Mouse (Mus musculus): ENCODE data around the gene Agap2. TPM values are rescaled to one million over a fixed set of nuclear protein-coding genes. Genes with fewer than 3 reads are reported as not detected.
"Not testable (repeated sequence)": the region's sequence is repeated elsewhere in the genome, so short reads cannot be mapped to it uniquely, and the experiment has no call there.

The Agap2 gene
- total RNA-seq, 2 experiments from 2014 or later: 3.8 to 51.8 TPM

- ATAC-seq (replicated peaks; ENCODE audit: low FRiP score, poor library complexity, severe bottlenecking): no peak
These were observed 16.4 kb upstream of the Agap2 start for GRCm38 (mm10) chr10:127058708-127059107.

DNA sequence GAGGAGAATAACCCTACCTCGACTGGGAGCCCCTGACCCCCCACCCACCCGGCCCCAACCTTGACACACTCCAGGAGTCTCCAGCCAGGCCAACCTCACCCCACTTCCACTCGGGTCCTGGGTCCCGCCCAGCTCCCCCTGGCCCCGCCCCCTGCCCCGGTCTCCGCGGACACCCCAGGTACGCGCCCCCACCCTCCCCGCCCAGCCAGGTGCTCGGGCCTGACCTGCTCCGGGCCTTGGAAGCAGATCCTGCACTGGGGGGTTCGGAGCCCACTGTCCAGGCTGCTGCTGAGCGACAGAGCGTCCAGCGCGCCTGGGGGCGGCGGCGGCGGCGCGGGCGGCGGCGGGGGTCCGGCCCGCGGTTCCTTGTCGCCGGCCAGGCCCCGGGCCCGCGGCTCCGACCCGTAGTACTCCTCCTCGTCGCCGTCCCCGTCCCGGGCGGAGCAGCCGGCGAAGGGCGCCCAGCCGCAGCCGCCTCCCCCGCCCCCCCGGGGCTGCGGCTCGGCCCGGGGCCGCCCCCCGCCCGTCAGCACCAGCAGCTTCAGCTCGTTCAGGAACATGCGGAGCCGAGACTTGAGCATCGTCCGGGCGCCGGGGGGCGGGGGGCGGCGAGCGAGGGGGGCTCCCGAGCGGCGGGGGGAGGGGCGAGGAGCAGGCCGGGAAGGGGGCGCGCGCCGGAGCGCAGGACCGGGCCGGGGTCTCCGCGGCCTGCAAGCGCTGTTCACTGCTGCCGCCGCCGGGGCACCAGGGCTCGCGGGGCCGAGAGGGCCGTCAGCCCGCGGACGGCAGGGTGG lies 15.7 kb upstream of the Agap2 start:
- no peak for ATAC-seq (replicated peaks; ENCODE audit: low FRiP score, poor library complexity, severe bottlenecking)

DNA sequence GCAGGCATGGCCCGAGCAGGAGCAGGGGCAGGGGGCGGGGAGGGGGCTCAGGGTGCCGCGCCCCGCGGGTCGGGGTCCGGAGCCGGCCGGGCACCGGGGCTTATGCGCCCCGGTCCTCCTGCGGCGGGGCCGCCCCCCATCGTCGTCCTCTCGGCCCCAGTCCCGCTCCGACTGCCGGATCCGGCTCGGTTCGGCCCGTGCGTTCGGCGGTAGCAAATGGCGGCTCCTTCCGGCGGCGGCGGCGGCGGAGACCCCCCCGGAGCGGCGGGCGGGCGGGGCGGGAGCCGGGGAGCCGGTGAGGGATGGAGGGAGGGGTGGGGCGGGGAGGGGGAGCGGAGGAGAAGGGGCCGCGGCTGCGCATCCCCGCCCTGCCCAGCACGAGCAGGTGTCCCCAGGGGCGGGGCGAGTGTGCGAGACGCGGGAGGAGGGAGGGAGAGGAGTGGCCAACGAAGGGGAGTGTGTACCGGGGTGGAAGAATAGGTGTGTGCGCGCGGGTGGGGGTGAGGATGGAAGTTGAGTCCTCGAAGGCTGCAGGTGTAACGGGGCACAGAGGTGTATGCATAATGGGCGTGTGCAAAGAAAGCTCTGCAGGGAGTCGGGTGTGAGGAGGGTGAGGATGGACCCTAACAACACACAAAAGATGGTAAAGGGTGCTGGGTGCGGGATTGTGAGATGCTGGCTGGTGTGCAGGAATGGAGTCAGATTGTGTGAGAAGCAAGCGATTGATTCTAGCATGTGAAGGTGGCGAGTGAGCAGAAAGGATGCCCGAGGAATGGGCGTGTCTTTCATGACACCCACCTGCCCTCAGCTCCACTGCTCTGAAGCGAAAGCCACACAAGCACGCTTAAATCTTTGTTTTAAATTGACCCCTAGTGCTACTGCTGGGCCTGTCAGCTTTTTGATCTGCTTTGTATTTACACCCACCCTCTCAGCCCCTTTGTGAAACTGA lies 14.8 kb upstream of the Agap2 start, which contains the start of gene March9:
Gene March9, minus strand, starts transcription at position 217 of the 949 bp plus-strand sequence.
- ATAC-seq (replicated peaks; ENCODE audit: low FRiP score, poor library complexity, severe bottlenecking): no peak

DNA sequence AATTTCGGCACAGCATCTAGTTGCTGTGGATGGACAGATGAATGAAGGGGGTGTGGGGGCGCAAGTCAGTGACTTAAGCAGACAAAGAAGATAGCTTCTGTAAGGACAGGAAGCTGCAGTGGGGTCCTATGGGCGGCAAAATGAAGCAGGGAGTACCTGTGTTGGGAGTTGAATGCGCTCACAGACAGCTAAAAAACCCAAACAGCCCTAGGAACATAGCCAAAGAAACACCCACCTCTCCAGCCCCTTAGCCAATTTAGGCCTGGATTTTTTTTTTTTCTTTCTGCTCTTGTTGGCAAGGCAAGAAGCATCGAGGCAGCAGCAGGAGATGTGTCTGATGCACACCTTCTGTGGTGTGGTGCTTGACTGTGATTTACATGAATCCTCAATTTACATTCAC lies 14.0 kb upstream of the Agap2 start:
- ATAC-seq (replicated peaks; ENCODE audit: low FRiP score, poor library complexity, severe bottlenecking): no peak

- ATAC-seq (replicated peaks; ENCODE audit: low FRiP score, poor library complexity, severe bottlenecking): no peak
These were observed 13.6 kb upstream of the Agap2 start for GRCm38 (mm10) chr10:127061513-127061912.

GRCm38 (mm10) chr10:127062101-127062500 lies 13.0 kb upstream of the Agap2 start:
- ATAC-seq (replicated peaks; ENCODE audit: low FRiP score, poor library complexity, severe bottlenecking): not testable (repeated sequence)

DNA sequence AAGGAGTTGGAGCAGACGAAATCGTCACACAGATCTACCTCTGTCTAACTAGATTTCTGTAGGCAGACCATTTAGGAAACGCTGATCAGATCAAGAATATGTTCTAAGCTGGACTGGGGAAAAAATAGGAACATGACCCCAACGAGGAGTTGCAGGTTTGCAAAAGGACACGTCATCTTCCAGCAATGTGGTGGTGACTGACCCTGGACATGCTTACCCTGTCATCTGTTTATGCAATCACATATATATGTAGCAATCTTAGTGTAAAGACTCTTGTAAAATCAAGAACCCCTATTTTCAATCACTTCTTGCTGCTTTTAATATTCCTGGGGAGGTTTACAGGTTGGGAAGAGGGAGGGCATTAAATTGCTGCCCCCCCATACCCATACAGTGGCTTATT lies 12.6 kb upstream of the Agap2 start:
- no peak for ATAC-seq (replicated peaks; ENCODE audit: low FRiP score, poor library complexity, severe bottlenecking)

- peak; percentile 86 for ATAC-seq (replicated peaks; ENCODE audit: low FRiP score, poor library complexity, severe bottlenecking)
These were observed 11.7 kb upstream of the Agap2 start, which contains the start of gene Cdk4 for GRCm38 (mm10) chr10:127063239-127063872. Cdk4 (plus strand) TSS chr10:127063534.

- peak; percentile 27; the same call in 1 of the 2 replicates for ATAC-seq (replicated peaks; ENCODE audit: low FRiP score, poor library complexity, severe bottlenecking)
These were observed 10.9 kb upstream of the Agap2 start for GRCm38 (mm10) chr10:127063913-127064870.

- ATAC-seq (replicated peaks; ENCODE audit: low FRiP score, poor library complexity, severe bottlenecking): no peak
These were observed 9.1 kb upstream of the Agap2 start for GRCm38 (mm10) chr10:127065981-127066380.

DNA sequence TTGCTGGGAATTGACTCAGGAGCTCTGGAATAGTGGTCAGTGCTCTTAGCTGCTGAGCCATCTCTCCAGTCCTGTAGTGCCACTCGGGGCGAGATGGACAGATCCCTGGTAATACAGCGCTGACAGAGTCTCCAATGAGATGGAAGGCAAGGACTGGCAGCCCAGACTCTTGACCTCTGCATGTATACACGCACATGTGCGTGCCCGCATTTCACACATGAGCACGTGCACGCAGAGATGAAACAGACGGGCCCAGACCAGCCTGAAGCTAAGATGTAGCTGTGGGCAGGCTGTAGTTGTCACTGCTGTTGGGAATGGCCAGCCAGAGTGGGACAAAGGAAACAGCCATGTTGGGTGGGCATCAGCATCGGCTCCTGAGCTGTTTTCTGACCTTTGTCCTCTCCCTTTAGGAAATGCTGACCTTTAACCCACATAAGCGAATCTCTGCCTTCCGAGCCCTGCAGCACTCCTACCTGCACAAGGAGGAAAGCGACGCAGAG lies 8.5 kb upstream of the Agap2 start:
- no peak for ATAC-seq (replicated peaks; ENCODE audit: low FRiP score, poor library complexity, severe bottlenecking)

GRCm38 (mm10) chr10:127068360-127069038 lies 6.6 kb upstream of the Agap2 start:
- ATAC-seq (replicated peaks; ENCODE audit: low FRiP score, poor library complexity, severe bottlenecking): no peak

DNA sequence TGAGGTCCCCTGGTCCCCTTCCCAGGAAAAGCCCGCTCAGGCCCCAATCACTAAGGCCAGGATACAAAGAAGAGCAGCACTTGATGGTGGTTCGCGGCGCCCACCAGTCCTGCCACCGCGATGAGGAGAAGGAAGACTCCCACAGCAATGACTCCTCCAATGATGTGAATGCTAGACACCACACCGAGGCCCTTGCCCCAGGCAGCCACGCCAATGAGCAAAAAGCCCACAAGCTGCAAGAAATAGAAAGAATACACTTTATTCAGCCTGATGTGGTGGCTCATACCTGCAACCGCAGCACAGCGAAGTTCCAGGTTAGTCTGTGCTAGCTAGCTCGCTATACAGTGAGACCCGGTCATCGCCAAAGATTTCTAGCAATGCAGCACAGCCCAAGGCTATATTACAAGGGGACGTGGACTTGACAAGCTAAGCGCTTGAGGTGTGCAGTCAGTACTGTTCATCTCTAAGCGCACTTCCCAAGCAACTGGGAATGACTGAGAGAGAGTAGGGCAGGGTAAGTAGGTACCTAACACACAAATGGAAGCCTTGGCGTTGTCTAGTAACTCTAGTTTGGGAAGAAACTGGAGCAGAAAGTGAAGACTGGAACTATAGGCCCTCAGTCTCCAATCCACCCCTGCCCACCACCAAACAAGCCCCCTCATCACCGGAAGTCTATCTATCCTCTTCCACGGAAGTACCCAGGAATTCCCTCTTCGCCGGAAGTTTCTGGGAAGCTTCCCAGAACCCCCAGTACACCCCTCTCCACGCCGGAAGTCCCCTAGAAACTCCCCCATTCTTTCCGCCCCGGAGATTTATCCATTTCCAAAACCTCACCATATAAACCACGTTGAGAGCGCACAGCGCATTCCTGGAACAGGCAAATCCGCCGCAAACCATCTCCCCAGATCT lies 5.5 kb upstream of the Agap2 start:
- 0 out of 2 replicates have a peak, but pooled peaks have one; percentile 8 for ATAC-seq (replicated peaks; ENCODE audit: low FRiP score, poor library complexity, severe bottlenecking)

- ATAC-seq (replicated peaks; ENCODE audit: low FRiP score, poor library complexity, severe bottlenecking): peak; percentile 91
These were observed 4.6 kb upstream of the Agap2 start, which contains the start of gene Tspan31 for GRCm38 (mm10) chr10:127070190-127071121. Tspan31 (minus strand) TSS chr10:127070264.

- ATAC-seq (replicated peaks; ENCODE audit: low FRiP score, poor library complexity, severe bottlenecking): no peak
These were observed 3.9 kb upstream of the Agap2 start for GRCm38 (mm10) chr10:127071203-127071602.

DNA sequence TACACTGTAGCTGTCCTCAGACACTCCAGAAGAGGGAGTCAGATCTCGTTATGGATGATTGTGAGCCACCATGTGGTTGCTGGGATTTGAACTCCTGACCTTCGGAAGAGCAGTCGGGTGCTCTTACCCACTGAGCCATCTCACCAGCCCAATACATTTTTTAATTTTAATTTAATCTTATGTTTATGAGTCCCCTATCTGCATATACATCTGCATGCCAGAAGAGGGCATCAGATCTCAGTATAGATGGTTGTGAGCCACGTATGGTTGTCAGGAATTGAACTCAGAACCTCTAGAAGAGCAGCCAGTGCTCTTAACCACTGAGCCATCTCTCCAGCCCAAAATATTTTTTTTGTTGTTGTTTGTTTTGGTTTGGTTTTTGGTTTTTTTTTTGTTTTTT lies 2.8 kb upstream of the Agap2 start:
- not testable (repeated sequence) for ATAC-seq (replicated peaks; ENCODE audit: low FRiP score, poor library complexity, severe bottlenecking)

All from erythroid progenitor cell, adult 5-6 weeks (primary cell).